Mouse (Mus musculus) lung, postnatal 0 days (tissue): ENCODE measurements around the gene Adad1. TPM values are rescaled to one million over a fixed set of nuclear protein-coding genes. Genes with fewer than 3 reads are reported as not detected.
A peak's percentile ranks its signal among the peaks of the same experiment; 100 is the strongest.

Experiments used
- ATAC-seq: fragments of 200-750 bp; cut with Nextera tagmentation; 2 replicates; pipeline ENCODE4 v1.8.0; 2017; ENCODE audit warnings: moderate library complexity
- DNase-seq: peaks from one replicate; pipeline ENCODE4 v3.0.0-alpha.2; 2016; ENCODE audit warnings: low spot score
- H3K27ac ChIP-seq: fragments of 300-500 bp; sonication (generic); 2 replicates; pipeline ENCODE4 v1.5.1; 2014; ENCODE audit warnings: antibody characterized with exemption, mild to moderate bottlenecking, low read length, mixed read lengths
- H3K27me3 ChIP-seq: fragments of 300-500 bp; sonication (generic); replicated peaks from 2 replicates; pipeline ENCODE4 v1.6.1; 2014; ENCODE audit warnings: low read length, mixed read lengths; ENCODE audit not compliant: insufficient read depth
- H3K36me3 ChIP-seq: fragments of 300-500 bp; sonication (generic); 2 replicates; pipeline ENCODE4 v1.6.1; 2014; ENCODE audit warnings: low read length, mixed read lengths; ENCODE audit not compliant: insufficient read depth
- H3K4me1 ChIP-seq: fragments of 300-500 bp; sonication (generic); 2 replicates; pipeline ENCODE4 v1.6.1; 2014; ENCODE audit warnings: antibody characterized with exemption, low read depth, low read length, mixed read lengths; ENCODE audit not compliant: insufficient read depth
- H3K4me2 ChIP-seq: fragments of 300-500 bp; sonication (generic); replicated peaks from 2 replicates; pipeline ENCODE4 v1.6.1; 2014; ENCODE audit warnings: low read depth, mild to moderate bottlenecking, low read length, moderate library complexity, mixed read lengths
- H3K4me3 ChIP-seq: fragments of 300-500 bp; sonication (generic); 2 replicates; pipeline ENCODE4 v1.5.1; 2014; ENCODE audit warnings: low read depth, low read length
- H3K9ac ChIP-seq: fragments of 300-500 bp; sonication (generic); replicated peaks from 2 replicates; pipeline ENCODE4 v1.6.1; 2014; ENCODE audit warnings: low read depth, mild to moderate bottlenecking
- H3K9me3 ChIP-seq: fragments of 300-500 bp; sonication (generic); 2 replicates; pipeline ENCODE4 v1.6.1; 2016; ENCODE audit warnings: low read length, mixed read lengths
- CTCF ChIP-seq: IDR thresholded peaks from 2 replicates; pipeline ENCODE4 v1.5.1; 2016; ENCODE audit warnings: antibody characterized with exemption, mild to moderate bottlenecking
- EP300 ChIP-seq: IDR thresholded peaks from 2 replicates; pipeline ENCODE4 v1.6.1; 2016; ENCODE audit warnings: antibody characterized with exemption, mild to moderate bottlenecking, control low read depth
- WGBS: fragments of 180-500 bp; shearing (Covaris S2); extraction: QIAGEN DNeasy Blood & Tissue Kit; methylation state at CpG from one replicate; pipeline ENCODE4 v1.1.7; 2014; 5-methylcytosine and 5-hydroxymethylcytosine counted together
- polyA plus RNA-seq: library from polyadenylated mRNA; unstranded; fragments of >200 nt; fragmentation: Nextera tagmentation; extraction: Ambion mirVana; gene quantifications from 2 replicates; pipeline ENCODE4 v1.2.1, GENCODE M21; 2015

Gene Adad1
- polyA plus RNA-seq, 1 experiment from 2014 or later = not detected

DNA sequence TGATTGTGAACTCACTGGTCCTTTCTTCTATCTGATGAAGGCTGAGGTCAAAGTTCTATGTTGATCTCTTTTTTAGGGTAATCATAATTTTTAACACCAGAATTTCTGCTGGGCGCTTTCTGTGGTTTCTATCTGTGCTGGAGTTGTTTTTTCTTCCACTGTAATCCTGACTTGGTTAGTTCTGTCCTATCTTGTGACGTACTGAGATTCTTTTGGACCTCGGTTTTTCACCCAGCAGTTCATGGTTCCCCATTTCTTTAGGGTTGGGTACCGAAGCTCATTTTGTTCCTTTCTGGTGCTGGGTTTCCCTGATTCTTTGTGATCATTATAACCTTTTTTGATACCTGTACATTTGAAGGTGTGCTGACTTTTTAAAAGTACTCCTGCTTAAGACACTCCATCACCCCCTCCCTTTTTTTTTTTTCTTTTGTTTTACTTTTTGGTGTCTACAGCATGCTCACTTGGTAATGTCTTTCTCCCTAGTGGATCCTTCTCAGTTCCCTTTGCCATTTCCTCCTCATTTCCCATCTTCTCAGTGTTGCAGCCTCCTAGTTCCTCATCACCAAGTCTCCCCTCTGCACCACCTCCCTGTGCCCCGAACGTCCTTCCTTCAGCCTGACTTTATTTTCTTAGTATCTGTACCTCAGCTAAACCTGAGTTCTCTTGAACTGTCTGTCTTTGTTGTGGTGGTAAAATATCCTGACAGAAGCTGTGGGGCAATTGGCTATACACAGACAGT, 77.0 kb downstream of the Adad1 start:
- H3K4me1 ChIP-seq = no peaks in the 10 kb centered on the region
- no peak for ATAC-seq
- no peak overlapping the region for H3K4me3 ChIP-seq
- H3K27ac ChIP-seq = no peak overlapping the region
- no peak for DNase-seq
- H3K4me2 ChIP-seq = no peak overlapping the region
- TF ChIP-seq EP300 (no peak), CTCF (no peak)
- H3K36me3 ChIP-seq = no peaks in the 10 kb centered on the region
- WGBS = 87% methylated on average over 6 of the region's 6 CpGs
- H3K27me3 ChIP-seq = no peaks in the 10 kb centered on the region
- no peak overlapping the region for H3K9ac ChIP-seq
- no peaks in the 10 kb centered on the region for H3K9me3 ChIP-seq

DNA sequence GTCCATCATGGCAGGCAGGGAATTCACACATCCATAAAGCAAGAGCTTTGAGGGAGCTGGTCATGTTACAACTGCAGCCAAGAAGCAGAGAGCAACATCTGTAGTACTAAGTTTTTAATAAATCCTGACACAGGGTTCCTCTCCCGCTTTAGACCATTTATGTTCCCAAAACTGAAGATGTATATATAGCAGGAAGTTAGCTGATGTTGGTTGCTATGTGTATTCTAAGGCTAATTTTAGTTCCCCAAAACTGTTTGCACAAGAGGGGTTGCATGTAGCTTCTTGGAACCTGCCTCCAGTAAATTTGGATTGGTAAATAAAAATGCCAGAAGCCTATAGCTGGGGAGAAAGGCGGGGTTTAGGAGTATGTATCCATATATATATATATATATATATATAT, 78.5 kb downstream of the Adad1 start:
- 81% methylated on average over 2 of the region's 2 CpGs for WGBS
- ATAC-seq (no peak), DNase-seq (peak; percentile 14)
- H3K9ac ChIP-seq = no peak overlapping the region
- no peaks in the 10 kb centered on the region for H3K36me3 ChIP-seq
- no peaks in the 10 kb centered on the region for H3K4me1 ChIP-seq
- no peaks in the 10 kb centered on the region for H3K27me3 ChIP-seq
- H3K27ac ChIP-seq = no peak overlapping the region
- no peaks in the 10 kb centered on the region for H3K9me3 ChIP-seq
- H3K4me3 ChIP-seq = no peak overlapping the region
- H3K4me2 ChIP-seq = no peak overlapping the region
- TF ChIP-seq CTCF (no peak), EP300 (no peak)

DNA sequence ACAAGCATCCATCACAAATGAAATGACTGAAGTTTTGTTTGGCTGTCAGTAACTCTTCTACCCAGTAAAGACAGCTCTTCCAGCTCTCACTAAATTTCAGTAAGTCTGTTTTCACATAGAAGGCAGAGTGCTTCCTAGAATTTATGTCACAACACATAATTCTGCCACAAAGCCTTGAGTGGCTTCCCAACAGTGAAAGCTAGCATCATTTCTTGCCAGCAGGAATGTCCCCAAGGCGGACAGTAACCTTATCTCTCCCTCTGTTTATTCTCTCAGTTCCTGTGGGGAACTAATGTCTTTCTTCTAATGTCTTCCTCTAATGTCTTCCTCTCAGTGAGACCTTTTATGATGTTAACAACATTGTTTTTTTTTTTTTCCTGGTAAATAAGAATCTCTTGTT, 81.7 kb downstream of the Adad1 start:
- 10% methylated on average over 1 of the region's 1 CpGs for WGBS
- Histone ChIP-seq H3K9me3 (no peaks in the 10 kb centered on the region), H3K4me3 (no peak overlapping the region), H3K27me3 (no peaks in the 10 kb centered on the region), H3K4me2 (no peak overlapping the region), H3K36me3 (no peaks in the 10 kb centered on the region), H3K27ac (no peak overlapping the region), H3K4me1 (no peaks in the 10 kb centered on the region), H3K9ac (no peak overlapping the region)
- ATAC-seq (no peak), DNase-seq (peak; percentile 15)
- TF ChIP-seq EP300 (no peak), CTCF (no peak)

DNA sequence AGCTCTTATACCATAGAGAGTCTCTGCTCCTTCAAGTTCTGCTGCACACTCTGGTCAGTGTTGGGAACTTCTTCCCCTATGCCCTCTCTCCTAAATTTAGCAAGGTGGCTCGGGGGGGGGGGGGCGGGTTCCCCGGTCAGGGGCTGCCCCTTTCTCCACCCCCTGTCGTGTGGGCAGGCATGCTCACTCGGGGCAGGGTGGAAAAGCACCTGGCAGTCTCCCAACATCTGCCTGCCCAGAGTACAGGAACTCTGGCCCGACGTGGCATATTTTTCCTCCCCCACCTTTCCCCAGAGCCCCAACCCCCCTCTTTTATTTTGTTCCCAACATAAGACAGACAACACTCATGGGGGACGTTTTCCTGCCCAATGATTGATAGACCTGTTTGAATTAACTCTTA, 83.1 kb downstream of the Adad1 start:
- no peak overlapping the region for H3K9ac ChIP-seq
- no peak overlapping the region for H3K4me2 ChIP-seq
- no peaks in the 10 kb centered on the region for H3K4me1 ChIP-seq
- no peaks in the 10 kb centered on the region for H3K36me3 ChIP-seq
- no peaks in the 10 kb centered on the region for H3K27me3 ChIP-seq
- DNase-seq (no peak), ATAC-seq (no peak; the same call in 1 of the 2 replicates)
- no peak overlapping the region for H3K27ac ChIP-seq
- TF ChIP-seq CTCF (no peak), EP300 (no peak)
- no peak overlapping the region for H3K4me3 ChIP-seq
- H3K9me3 ChIP-seq = no peaks in the 10 kb centered on the region
- 5% methylated on average over 6 of the region's 8 CpGs for WGBS

DNA sequence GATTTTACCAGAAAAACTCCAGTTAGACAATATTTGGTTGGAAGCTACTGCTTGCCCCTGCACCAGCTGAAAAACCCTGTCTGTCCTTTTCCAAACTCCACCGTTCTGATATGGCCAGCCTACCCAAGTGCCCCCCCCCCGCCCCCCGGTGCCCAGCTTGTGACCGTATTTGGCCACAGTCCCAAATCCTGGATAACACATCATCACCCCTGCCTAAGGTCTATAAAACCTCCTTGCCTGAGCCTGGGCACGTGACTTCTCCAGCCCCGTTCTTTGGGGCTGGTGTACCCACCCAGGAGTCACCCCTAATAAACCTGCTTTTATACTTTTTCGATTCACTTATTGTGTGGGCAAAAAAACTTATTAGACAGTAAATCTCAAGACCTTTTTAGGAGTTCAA, 83.5 kb downstream of the Adad1 start:
- no peak overlapping the region for H3K9ac ChIP-seq
- H3K27me3 ChIP-seq = no peaks in the 10 kb centered on the region
- H3K4me2 ChIP-seq = no peak overlapping the region
- H3K36me3 ChIP-seq = no peaks in the 10 kb centered on the region
- TF ChIP-seq EP300 = no peak
- no peak for TF ChIP-seq CTCF
- no peak for ATAC-seq
- no peak overlapping the region for H3K27ac ChIP-seq
- H3K9me3 ChIP-seq = no peaks in the 10 kb centered on the region
- no peaks in the 10 kb centered on the region for H3K4me1 ChIP-seq
- H3K4me3 ChIP-seq = no peak overlapping the region
- no peak for DNase-seq
- WGBS = 48% methylated on average over 7 of the region's 7 CpGs

DNA sequence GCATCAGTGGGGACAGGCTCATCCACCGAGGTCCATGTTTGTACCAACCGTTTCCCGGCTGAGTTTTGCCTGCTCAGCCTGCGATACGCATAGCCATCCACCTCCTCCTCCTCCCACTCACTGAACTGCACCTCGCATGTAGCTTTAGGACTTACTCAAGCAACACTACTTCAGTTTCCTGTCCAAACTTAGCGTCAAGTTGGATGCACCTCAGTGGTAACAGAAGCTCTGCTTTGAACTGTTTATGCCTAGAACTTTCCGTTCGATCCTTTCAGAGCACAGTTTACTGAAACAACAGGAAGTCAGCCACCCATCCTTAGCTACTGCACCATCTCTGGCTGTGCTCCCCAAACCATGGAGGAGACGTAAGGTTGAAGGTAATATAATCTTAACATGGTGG, 88.9 kb downstream of the Adad1 start:
- 70% methylated on average over 10 of the region's 10 CpGs for WGBS
- H3K9me3 ChIP-seq = no peaks in the 10 kb centered on the region
- ATAC-seq (no peak), DNase-seq (no peak)
- TF ChIP-seq CTCF (no peak), EP300 (no peak)
- H3K27ac ChIP-seq = no peak overlapping the region
- no peak overlapping the region for H3K9ac ChIP-seq
- H3K27me3 ChIP-seq = no peaks in the 10 kb centered on the region
- no peak overlapping the region for H3K4me2 ChIP-seq
- no peaks in the 10 kb centered on the region for H3K36me3 ChIP-seq
- no peaks in the 10 kb centered on the region for H3K4me1 ChIP-seq
- H3K4me3 ChIP-seq = no peak overlapping the region
